Mouse (Mus musculus) spleen, postnatal 14 days (tissue): ENCODE data around the gene Gm20481.
A peak's percentile ranks its signal among the peaks of the same experiment; 100 is the strongest.
"Not testable (repeated sequence)": the region's sequence is repeated elsewhere in the genome, so short reads cannot be mapped to it uniquely, and the experiment has no call there.

Experiments
- DNase-seq, 2 experiments: peaks; one replicate each; pipeline ENCODE4 v3.0.0; 2021 to 2022; ENCODE audit warnings: low spot score in 2 of 2

The Gm20481 gene

GRCm38 (mm10) chr17:35003022-35003838, 33.5 kb downstream of the Gm20481 start:
- DNase-seq = no peak

- DNase-seq = no peak
Measured at GRCm38 (mm10) chr17:35004075-35004717, 34.5 kb downstream of the Gm20481 start.

GRCm38 (mm10) chr17:35005158-35005557, 35.4 kb downstream of the Gm20481 start:
- no peak for DNase-seq

GRCm38 (mm10) chr17:35005902-35006301, 36.2 kb downstream of the Gm20481 start:
- not testable (repeated sequence) for DNase-seq

GRCm38 (mm10) chr17:35007387-35007991, 37.8 kb downstream of the Gm20481 start:
- DNase-seq = no peak

GRCm38 (mm10) chr17:35009586-35009985, 39.9 kb downstream of the Gm20481 start:
- no peak for DNase-seq

- DNase-seq = no peak
Measured at GRCm38 (mm10) chr17:35011440-35011839, 41.7 kb downstream of the Gm20481 start.

GRCm38 (mm10) chr17:35012430-35012829, 42.7 kb downstream of the Gm20481 start:
- DNase-seq = no peak

GRCm38 (mm10) chr17:35013221-35013620, 43.5 kb downstream of the Gm20481 start:
- DNase-seq = no peak

- DNase-seq = no peak
Measured at GRCm38 (mm10) chr17:35015296-35015695, 45.6 kb downstream of the Gm20481 start.

GRCm38 (mm10) chr17:35016376-35016775, 46.7 kb downstream of the Gm20481 start, which contains the start of gene Vwa7:
Gene Vwa7, plus strand, starts transcription at chr17:35016579.
- DNase-seq = no peak

- DNase-seq = no peak
Measured at GRCm38 (mm10) chr17:35016791-35017705, 47.3 kb downstream of the Gm20481 start.

- no peak for DNase-seq
Measured at GRCm38 (mm10) chr17:35017706-35018030, 48.0 kb downstream of the Gm20481 start.

- no peak for DNase-seq
Measured at GRCm38 (mm10) chr17:35018171-35018570, 48.5 kb downstream of the Gm20481 start.

GRCm38 (mm10) chr17:35019894-35020293, 50.2 kb downstream of the Gm20481 start:
- DNase-seq = no peak

GRCm38 (mm10) chr17:35020551-35020950, 50.8 kb downstream of the Gm20481 start:
- no peak for DNase-seq

- peak; percentile 75 to 89 for DNase-seq
Measured at GRCm38 (mm10) chr17:35021163-35021808, 51.6 kb downstream of the Gm20481 start.
